Mouse (Mus musculus) C2C12 (cell line): Measurements from ENCODE around the gene Tgfb3.

Experiments
- CEBPB ChIP-seq: IDR thresholded peaks from one replicate; pipeline ENCODE4 v1.6.1; 2011; ENCODE audit warnings: low read depth, mild to moderate bottlenecking, control low read depth, moderate library complexity
- CTCF ChIP-seq: IDR thresholded peaks from one replicate; pipeline ENCODE4 v1.5.1; 2011; ENCODE audit not compliant: control insufficient read depth, insufficient read depth, insufficient read length
- MAX ChIP-seq: IDR thresholded peaks from one replicate; pipeline ENCODE4 v1.6.1; 2011; ENCODE audit warnings: mild to moderate bottlenecking, control low read depth
- USF1 ChIP-seq: IDR thresholded peaks from one replicate; pipeline ENCODE4 v1.6.1; 2011; ENCODE audit warnings: low read depth, mild to moderate bottlenecking, control low read depth, moderate library complexity

DNA sequence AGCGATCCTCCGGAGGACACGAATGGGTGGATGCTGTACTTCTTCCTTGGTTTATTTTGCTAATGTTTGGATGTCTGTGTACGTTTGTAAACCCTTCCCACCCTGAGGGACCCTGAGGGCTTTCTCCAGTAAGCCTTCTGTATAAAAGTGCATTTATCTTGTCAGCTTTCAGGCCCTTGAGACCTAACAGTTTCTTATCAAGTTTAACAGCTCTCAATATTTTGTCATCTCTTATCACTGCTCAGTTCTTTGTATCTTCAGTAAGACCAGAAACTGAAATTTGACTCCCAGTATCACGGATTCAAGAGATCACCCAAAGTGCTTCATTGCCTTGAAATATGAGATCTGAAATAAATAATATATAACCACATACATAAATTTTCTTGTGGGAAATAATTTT lies 47.9 kb downstream of the Tgfb3 start:
- TF ChIP-seq CTCF: no peak
- no peak for TF ChIP-seq USF1
- TF ChIP-seq CEBPB: no peak
- no peak for TF ChIP-seq MAX
